Mouse (Mus musculus) gastrocnemius, postnatal 14 days (tissue): ENCODE results near the gene Fshr. TPM values are rescaled to one million over a fixed set of nuclear protein-coding genes. Genes with fewer than 3 reads are reported as not detected.
"Not testable (repeated sequence)": the region's sequence is repeated elsewhere in the genome, so short reads cannot be mapped to it uniquely, and the experiment has no call there.

Source experiments
- DNase-seq: peaks from one replicate; pipeline ENCODE4 v3.0.0; 2021; ENCODE audit warnings: mixed read lengths
- intact Hi-C: fragments of 180-260 bp; cut with DNase I; formaldehyde crosslinking; loops from one replicate; pipeline ENCODE4 v1.15.1; 2025; ENCODE audit warnings: low total_unique reads
- long read RNA-seq, 2 experiments: library from polyadenylated mRNA; stranded (forward); transcript quantifications; one replicate each; pipeline ENCODE4 v2.0.0; 2021
- total RNA-seq, 2 experiments: library from RNA; stranded (reverse); gene quantifications; 2 replicates each; pipeline ENCODE4 v1.2.3; 2021

The Fshr gene
- not detected for total RNA-seq
- long read RNA-seq, experiment 1, result 0 reads
- long read RNA-seq, experiment 2, result 0 reads

DNA sequence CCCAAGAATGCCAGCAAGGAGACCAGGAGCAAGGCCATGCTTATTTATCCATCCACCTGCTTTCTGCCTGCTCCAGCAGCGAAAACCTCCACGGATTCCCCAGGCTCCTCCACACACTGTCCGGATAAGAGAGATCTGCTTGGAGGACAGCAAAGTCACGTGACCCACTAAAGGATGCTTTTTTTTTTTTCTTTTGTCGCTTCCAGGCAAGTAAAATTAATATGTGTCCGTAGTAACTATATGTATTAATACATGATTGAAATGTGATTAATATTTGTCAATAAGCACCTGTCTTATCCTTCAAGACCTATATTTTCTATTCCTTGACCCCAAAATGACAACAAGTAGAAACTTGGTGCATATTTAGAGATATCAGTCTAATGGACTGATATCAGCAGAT, at the start of gene Fshr:
Gene Fshr, minus strand, starts transcription at position 101 of the 400 bp plus-strand sequence.
- no peak for DNase-seq
- intact Hi-C loops, result no loop called here

DNA sequence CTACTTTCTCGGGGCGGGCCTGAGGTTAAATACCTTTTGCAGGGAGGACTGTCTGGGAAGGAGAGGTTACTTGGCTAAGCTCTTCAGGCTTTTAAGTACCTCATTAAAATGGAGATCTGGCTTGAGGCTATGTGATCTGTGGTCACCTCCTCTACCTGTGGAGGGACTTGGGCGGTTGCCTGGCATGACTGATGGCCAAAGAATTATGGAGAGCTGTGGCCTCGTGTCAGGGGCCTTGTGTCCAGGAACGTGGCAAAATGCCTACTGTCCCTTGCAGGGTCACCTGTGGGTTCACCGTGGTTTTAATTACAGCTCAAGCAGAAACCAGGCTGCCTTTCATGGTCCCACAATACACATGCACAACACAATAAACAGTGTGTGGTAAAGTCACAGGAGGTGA, 1.7 kb upstream of the Fshr start:
- DNase-seq, result no peak
- intact Hi-C loops, result no loop called here

DNA sequence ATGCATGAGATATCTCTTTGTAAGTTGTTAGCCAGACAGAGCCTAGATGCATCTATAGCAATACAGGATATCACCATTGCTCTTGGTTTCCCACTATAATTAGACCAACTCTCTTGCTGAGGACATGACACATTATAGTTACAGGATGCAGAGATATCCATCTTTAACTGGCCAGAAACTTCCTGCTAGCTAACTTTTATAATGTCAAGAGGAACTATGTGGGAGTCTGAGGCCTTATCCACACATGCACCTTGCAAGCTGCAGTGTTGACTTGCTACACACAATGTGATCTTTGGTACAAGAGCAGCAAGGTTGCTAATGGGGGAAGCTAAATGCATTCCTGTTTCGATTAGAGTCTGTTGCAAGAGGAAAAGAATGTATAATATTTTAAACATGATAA, 26.9 kb downstream of the Fshr start:
- intact Hi-C loops, result no loop called here
- no peak for DNase-seq

DNA sequence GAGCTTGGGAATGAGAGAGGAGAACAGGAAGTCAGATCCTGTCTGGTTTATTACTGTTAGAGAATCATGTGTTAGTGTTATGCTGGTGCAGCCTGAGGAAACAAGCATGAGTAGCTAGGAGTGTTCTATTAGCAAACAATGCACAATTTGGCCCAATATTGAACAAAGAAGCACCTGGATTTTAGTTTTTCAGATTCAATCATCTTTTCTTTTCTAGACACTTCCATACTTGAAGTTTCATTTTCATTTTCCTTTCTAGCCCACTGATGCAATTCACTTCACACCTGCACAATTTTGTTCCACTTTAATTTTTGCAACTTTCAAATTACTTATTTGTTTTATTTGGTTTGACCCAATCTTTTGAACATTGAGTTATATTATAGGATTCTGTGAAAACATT, 35.7 kb downstream of the Fshr start:
- intact Hi-C loops, result no loop called here
- DNase-seq, result no peak

DNA sequence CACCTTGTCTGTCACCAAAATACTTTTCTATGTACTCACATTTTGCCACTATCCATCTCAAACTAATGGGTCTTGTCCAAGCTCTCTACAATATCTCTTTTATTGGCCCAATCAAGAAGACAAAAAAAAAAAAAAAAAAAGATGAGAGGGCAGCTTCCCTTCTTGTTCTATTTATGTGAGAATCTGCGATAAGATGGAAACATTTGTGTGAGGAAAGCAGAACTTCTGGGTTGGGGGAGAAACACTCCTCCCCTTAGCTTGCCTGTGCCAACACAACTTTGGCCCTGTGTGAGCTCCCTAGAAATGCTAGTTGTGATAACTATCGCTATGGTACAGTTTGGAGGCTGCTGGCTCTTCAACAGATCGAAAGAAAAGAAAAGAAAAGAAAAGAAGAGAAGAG, 38.0 kb downstream of the Fshr start:
- intact Hi-C loops, result no loop called here
- DNase-seq, result no peak

DNA sequence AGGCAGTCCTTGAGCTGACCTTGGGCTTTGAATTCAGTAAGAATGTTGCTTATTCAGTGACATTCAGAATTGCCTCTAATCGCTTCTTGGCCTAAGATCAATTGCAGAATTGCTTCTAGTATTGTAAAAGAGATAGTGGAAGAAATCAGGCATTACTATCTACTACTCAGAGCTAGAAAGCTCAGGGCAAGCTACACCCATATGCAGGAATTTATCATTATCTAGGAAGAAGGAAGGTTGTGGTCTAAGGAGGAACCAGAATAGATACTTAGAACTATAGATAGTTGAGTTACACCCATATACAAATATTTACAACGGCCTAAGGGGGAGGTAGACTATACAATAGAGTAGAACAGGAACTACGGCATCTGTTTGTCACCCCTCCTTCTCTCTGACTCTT, 41.1 kb downstream of the Fshr start:
- intact Hi-C loops, DNase-seq: not testable (repeated sequence)

DNA sequence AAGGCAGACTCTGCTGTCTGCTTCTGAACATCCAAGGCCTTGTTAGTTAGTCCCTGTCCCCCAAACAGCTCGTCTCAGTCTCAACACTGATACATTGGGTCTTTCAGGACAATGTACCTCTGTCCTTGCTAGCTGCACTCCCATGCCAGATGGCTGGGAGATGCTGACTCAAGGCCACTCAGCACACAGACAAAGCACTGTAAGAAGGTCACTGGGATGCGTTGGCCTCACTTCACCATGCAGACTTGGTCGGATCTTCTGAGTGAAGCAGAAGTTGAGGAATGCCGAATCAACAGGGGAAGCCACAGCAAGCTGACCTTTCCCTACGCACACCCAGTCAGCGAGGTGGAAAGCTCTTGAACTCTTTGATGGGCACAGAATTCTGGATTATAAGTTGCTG, 55.7 kb downstream of the Fshr start:
- DNase-seq, result no peak
- intact Hi-C loops, result no loop called here

DNA sequence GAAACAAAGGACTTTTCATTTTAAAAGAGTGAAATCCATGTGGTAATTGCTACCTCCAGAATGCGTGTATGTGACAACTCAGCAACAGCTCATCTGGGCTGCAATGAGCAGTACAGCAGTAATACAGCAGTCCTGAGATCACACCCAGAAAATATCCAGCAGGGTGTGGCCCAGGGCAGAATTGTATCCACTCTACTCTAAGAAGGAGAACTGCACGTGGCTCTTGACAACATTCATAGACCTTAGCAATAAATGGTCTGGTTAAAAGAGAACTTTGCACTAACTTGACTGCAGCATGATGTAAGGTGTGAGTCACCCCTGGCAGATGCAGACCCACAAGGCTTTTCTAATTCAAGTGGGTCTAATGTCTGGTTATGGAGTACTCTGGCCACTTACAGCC, 80.5 kb downstream of the Fshr start:
- intact Hi-C loops, result no loop called here
- no peak for DNase-seq

DNA sequence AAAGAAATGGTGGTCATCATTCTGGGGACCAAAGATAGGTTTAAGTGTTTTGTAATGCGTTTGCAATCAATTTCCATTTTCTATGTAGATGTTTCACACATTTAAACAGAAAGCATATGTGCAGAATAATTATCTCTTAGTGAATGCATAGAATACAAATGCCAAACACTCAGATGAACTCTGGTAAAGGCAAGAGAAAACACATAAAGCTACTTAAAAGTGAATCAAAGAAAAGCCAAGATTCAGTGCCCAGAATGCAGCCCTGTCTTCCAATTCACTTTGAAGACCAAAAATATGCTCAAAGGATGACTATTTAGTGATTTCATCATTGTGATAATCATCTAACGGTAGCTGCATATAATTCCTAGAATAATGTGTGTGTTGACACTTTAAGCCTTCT, 81.2 kb downstream of the Fshr start:
- DNase-seq, result no peak
- intact Hi-C loops, result no loop called here

DNA sequence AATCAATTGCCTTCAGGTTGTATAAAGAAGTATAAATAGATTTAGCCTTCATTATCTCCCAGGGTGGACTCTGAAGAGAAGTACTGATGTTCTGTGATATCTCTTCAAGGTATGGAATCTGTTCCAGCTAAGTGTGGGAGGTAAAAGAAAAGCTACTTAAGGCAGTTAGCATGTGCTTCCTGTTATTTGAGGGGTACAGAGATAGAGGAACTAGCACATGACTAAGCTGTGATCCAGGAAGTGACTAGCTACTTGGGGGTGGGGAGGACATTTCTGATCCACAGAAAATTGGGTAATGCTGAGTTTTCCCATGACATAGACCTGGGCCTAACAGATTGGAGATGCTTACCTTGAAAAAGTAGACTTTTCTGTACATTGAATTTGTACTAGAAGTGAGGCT, 86.5 kb downstream of the Fshr start:
- DNase-seq, result no peak

DNA sequence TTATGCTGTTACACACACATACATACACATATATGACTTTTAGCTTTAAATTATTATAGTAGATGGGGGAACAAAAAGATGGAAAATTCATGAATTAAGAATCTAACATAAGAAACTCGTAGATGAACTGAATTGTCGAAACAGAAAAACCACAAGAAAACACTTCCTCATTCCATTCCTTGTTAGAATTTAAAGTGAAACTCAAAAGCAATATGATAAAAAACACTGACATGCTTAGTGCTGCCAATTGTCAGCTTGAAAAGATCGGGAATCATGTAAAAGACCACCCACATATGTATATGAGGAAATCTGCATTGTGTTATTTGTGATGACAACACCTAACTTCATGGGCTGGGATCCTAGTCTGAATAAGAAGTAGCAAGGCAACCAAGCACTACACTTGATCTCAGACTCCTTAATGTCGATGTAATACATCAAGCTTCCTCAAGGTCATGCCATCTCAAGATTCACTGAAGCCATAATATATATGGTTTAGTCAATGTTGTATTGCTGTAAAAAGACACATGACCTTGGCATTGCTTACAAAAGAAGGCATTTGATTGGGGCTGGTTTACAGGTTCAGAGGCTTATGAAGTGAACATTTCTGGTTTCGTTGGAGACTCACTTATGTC, 99.6 kb downstream of the Fshr start:
- DNase-seq, result no peak
- intact Hi-C loops, result no loop called here

More for the DNA sequence above, 86.5 kb downstream of the Fshr start:
- intact Hi-C loops, result no loop called here

DNA sequence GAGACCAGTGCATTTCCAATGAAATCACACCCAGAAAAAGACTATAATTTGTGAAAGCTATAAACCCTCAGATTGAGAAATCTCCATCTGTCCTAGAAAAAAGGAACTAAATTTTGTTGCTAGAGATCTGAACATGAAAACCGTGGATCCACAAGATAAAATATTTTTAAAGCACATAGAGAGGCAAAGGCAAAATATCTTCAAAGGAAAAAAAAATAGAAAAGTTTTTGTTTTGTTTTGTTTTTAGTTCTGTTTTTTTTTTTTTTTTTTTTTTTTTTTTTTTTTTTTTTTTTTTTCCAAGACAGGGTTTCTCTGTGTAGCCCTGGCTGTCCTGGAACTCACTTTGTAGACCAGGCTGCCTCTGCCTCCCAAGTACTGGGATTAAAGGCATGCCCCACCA, 100.7 kb downstream of the Fshr start:
- DNase-seq, intact Hi-C loops: not testable (repeated sequence)

DNA sequence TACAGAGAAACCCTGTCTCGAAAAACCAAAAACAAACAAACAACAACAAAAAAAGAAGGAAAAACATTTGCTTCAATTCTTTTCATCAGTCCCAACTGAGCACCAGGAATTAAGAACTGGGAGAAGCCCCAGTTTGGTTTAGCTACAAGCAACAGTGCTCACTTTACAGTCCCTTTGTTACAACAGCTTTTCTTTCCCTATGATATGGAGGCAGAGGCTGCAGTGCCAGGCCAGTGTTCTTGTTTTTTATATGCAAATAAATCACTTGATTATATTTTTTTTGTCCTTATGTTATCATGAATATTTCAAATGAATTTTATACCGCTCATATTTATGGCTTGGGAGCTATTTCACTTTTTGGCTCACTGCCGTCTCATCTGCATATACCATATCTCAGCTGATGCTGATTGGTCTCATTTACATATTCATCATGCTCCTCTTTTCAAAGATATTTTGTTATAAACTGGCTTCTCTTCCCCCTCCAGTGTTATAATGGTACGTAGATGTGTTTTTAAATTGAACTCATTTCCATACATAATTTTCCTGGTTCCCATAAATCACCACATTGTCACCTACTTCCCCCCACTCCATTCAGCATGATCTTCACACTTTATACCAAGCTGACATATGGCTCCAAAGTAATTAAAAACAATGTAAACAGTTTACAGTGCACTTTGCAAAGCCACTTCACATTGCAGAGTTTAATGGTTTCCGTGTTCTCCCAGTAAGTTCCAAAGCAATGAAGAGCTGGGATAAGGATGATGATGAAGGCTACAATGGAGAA, 110.6 kb downstream of the Fshr start:
- intact Hi-C loops, result no loop called here
- no peak for DNase-seq

DNA sequence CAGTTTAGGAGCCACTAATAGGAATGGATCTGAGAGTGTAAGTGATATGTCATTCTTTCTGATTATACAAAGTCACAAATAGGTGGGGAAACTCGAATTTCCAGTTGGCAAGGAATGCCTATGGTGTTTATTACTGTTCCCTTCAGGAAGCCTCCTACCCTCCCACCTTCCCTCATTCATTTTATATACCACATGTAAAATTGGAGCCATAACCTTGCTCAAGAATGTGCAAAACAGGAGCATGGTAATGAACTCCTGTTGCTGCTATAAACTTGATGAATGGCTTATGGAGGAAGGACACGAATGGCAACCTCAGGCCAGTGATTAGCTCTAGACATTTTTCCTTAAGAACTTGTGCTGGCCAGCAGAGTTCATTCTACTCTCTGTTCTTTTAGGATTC, 117.6 kb downstream of the Fshr start:
- intact Hi-C loops, result no loop called here
- no peak for DNase-seq

DNA sequence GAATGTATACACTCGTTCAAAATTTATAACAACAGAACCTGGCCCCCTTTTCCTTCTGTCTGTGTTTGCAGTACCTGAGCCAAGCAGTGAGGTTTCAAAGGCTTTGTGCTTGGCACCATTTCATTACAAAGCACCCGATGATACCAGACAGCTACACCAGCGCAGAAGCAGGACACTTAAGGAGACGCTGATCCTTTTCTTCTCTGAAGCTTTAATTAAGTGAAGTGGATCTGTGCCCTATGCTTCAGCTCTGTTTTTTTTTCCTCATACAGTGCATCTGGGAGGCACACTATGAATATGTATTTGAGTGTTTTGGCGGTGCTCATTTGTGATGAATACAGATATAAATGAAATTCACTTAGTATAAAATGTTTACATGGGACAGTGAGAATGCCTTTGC, 120.8 kb downstream of the Fshr start:
- intact Hi-C loops, result no loop called here
- DNase-seq, result no peak

DNA sequence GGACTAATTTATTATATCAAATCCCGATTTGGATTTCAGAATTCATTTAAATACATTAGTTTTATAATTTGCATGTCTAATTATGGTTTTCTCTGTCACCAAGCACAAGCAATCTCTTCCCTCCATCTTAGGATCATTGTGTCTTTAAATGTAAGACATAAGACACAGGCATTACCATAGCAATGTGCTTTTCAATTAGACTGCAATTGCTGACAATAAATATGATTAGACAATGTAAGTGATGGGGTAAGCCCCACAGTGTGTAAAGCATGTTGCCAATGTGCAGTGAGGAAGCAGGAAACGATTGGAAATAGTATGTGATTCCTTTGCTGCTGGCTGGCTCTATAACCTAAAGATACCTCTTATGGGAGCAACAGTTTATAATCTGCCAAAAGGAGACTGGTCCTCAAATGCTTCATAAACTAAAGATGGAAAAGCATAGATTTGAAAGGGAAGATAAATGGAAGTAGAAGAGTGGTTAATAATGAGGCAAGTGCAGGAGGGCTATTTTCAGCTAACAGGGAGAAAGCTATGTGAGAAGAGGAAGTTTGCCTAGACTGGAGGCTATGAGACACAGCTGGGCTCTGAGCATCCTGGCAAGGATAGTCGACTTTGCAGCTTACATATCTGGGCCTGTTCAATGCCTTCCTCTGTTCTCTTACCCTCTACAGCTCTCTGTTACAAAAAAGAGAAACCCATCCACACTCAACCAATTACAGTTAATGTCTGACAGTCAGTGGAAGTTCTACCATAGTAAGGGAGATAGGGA, 136.0 kb downstream of the Fshr start:
- DNase-seq, result no peak
- intact Hi-C loops, result no loop called here

DNA sequence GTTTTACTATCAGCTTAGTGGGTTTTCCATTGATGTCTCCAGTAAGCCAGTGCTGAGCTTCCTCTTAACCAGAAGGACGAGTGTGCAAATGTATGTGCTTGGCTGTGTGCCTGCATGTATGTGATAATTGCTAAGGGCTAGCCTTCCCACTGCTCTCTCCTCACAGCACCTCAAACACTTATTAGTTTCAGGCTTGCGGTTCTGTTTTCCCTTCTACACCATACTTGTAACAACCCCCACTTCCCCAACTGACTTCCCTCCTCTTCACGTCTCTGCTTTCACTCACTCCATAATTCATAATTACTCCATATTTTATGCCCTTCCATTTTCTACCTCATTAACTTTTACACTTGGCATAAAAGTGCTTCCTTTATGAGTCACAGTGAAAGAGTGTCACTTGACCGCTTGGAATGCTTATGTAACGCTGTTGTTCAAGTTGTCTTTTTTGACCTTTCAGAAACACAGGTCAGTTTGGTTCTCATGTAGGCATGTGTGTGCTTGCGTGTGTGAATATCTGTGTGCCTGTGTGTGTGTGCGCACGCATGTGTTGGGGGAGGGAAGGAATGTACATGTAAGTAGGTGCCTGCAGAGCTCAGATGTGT, 138.0 kb downstream of the Fshr start:
- no peak for DNase-seq
- intact Hi-C loops, result no loop called here

DNA sequence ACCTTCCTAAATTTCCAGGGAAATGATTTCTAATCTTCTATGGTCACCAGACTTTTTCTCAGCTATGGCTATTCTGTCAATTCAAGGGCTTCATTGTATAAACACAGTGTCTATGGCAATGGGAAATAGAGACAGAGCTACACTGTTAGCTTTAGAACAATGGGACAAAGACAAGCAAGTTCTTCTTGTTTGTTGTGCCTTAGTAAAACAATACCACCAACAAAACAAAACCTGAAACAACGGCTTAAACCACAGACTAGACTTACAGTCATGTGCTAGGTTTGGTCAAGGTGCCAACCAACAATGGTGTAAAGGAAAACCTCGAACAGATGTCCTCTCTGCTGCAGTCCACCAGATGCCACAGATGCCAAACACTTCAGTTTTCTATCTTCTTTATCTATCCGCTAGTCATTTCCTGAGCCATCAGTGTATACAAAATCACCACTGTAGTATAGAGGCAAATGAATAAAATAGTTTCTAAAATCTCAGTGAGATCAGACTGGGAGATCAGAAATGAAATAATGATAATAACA, 149.4 kb downstream of the Fshr start:
- intact Hi-C loops, result no loop called here
- DNase-seq, result no peak

DNA sequence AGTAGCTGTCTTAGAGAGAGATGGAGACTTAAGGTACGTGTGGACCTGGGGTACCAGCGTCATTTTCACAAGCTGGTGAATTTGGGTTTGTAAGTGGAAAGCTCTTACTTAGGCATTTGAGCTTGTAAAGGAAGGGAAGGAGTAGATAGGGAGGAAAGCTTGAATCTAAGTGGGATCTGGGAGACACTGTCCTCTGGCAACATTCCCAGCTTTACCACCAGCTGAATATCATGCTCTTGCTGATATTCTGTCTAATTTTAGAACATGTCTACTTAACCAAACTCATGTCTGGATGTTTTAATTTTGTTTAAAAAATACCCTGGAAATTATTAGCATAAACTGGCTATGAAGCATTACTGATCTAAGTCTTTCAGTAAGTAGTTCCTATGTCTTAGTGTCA, 151.4 kb downstream of the Fshr start:
- intact Hi-C loops, result no loop called here
- DNase-seq, result no peak

DNA sequence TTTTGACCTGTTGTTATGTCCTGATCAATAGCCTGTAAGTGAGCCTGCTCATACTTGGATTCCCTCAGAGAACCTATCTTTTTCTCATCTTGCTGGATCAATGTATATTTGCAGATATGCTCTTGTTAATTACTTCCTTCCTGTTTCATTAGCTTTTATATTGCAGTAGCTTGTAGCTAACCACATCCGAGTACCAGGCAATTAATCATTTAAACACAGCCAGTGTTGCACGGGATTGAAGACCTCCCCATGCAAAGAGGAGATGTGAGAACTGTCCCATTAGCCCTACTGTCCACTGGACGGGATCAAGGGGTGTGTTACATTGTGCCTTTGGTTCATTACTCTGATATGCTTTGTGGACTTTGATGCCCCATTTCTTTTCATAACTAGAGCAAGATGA, 154.5 kb downstream of the Fshr start:
- DNase-seq, result no peak
- intact Hi-C loops, result no loop called here
